Mouse (Mus musculus) frontal cortex, postnatal 10 days (tissue): ENCODE measurements around the gene Ttc28.
A peak's percentile ranks its signal among the peaks of the same experiment; 100 is the strongest.

Source experiments
- DNase-seq, 2 experiments: peaks; one replicate each; pipeline ENCODE4 v3.0.0; 2022; ENCODE audit warnings: low spot score in 2 of 2, mixed read lengths in 1 of 2

Gene Ttc28

DNA sequence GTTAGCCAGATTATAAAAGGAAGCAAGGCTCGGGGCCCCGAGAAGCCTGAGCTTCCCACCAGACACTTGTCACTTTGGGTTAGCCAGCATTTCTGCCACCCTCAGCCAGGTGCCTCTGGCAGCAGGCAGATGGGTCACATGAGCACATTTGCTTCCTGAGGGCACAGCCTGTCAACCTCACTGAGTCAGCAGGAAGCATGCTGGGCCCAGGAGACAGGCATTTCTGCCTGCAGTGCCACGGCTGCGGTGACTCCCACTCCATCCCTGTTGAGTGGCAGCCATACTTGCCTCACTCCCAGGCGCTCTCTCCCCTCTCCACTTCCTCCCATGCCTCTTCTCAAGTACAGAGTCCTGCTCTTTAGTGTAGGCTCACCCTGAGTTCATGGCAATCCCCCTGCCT lies 395.3 kb downstream of the Ttc28 start:
- no peak for DNase-seq

DNA sequence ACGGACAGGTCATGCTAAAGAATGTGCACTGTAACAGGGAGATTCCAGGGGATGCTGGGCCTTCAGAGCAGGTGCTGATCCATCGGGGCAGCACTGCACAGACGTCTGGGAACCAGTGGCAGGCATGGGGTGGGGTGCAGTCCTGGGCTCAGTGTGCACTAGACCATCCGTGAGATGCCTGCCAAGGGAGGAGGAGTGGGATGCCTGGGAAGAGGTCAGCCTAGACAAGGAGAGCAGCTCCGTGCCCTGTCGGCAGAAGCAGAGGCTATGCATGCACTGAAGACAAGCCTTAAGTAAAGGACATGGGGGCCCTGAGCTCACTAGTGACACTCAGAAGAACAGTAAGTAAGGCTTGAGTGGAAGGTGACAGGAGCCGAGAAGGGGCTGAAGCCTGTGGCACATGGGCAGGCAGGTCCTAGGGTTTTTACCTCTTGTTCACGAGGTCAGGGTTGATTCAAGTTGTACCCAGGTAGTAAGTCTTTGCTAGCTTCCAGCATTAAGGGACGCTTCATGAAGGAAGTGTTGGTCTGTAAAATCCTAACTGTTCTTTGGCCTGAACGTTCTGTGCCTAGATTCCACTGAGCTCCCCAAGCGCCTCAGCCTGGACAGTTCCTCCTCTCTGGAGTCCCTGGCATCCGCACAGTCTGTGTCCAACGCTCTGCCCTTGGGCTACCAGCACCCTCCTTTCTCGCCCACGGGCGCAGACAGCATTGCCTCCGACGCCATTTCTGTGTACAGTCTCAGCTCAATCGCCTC lies 405.0 kb downstream of the Ttc28 start:
- no peak for DNase-seq

DNA sequence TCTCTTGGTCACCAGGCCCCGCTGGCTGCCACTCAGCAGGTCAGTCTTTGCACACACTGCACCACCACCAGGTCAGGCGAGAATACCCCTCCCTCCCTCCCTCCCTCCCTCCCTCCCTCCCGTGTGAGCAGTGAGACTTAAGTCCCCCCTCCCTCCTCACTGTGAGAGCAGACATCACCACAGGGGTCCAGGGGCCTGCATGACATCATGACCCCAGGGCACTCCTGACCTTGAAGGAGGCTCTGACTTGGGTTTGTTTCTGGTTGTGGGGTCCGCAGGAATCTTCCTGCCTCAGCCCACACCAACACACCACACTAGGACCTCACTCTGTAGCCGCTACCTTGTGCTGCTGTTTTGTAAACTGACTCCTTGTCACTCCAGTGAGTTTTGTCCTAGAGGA lies 408.0 kb downstream of the Ttc28 start:
- DNase-seq, result no peak

- no peak for DNase-seq
Measured at GRCm38 (mm10) chr5:111288486-111288885, 408.9 kb downstream of the Ttc28 start.

- DNase-seq, result peak in 1 of 2 experiments; percentile 8
Measured at GRCm38 (mm10) chr5:111290071-111290470, 410.5 kb downstream of the Ttc28 start.

- peak; percentile 45 to 66 for DNase-seq
Measured at GRCm38 (mm10) chr5:111291639-111292038, 412.0 kb downstream of the Ttc28 start.

- DNase-seq, result no peak
Measured at GRCm38 (mm10) chr5:111297801-111298200, 418.2 kb downstream of the Ttc28 start.

GRCm38 (mm10) chr5:111298706-111299105 lies 419.1 kb downstream of the Ttc28 start:
- no peak for DNase-seq

DNA sequence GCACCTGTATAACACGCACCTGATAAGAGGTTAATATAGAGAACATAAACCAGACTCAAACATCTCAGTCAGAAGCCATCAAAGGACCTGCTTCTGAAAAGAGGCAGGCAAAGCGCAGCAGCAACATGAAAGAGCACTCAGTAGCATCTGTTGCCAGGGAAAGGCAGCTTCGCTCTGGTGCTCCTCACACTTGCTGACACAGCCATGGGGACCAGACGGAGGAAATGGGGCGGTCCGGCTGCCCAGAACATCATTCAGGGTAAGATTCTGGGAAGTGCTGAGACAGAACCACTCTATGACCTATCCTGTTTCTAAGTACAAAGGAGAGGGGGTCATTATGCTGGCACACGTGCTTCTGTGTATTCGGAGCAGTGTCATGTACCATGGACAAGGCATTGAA lies 421.2 kb downstream of the Ttc28 start:
- DNase-seq, result no peak

- DNase-seq, result no peak
Measured at GRCm38 (mm10) chr5:111301736-111302135, 422.1 kb downstream of the Ttc28 start.

- no peak for DNase-seq
Measured at GRCm38 (mm10) chr5:111304730-111305129, 425.1 kb downstream of the Ttc28 start.

- no peak for DNase-seq
Measured at GRCm38 (mm10) chr5:111310185-111310584, 430.6 kb downstream of the Ttc28 start.

GRCm38 (mm10) chr5:111313833-111314232 lies 434.2 kb downstream of the Ttc28 start:
- no peak for DNase-seq

DNA sequence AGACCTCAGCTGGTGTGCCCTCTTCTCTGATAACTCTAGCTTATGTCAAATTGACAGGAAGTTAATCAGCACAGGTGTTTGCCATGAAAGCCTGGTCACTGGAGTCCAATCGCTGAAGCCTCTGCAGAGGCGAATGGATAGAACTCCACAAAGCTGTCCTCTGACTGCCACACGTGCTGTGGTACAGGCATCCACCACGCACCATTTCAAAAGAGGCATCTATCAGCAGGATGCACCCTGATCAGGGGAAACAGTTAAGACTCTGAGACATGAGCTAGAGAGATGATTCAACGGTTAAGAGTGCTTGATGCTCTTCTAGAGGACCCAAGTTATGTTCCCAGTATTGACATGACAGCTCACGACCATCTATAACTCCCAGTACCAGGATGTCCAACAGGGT lies 435.5 kb downstream of the Ttc28 start:
- DNase-seq, result no peak

DNA sequence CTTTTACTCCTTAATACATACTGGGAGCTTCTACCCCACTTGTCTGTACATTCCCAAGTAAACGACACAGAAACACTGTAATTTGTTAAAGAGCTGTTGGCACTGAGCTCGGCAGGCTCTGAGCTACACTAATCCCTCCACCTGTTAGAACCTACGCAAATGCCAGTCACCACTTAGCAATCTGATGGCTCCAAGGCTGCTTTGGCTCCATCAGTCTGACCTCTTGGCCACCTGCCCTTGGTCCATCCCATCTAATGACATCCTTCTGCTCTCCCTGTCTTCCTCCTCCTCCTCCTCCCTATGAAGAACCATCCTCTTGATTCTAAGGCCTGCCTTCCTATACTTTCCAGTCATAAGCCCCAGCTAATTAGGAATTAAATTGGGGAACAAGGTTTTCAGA lies 437.9 kb downstream of the Ttc28 start:
- no peak for DNase-seq

- DNase-seq, result no peak
Measured at GRCm38 (mm10) chr5:111318946-111319345, 439.3 kb downstream of the Ttc28 start.

DNA sequence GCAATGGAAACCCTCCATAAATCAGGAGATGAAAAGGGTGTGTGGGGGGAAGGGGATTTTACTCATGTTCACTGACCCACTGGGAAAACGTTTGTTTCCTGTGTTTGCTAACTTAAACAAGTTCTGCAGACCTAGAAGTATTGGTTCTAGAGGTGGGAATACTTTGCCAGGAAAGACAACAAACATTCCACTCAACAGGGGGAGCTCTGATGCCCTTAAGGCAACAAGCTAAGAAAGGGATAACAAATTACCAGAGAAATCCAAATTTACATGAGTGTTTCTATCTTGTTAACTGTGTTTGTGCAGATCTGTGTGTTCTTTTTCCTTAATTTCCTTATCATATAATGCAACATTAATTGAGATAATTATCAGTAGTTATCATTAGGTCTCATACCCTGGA lies 446.2 kb downstream of the Ttc28 start:
- DNase-seq, result no peak

DNA sequence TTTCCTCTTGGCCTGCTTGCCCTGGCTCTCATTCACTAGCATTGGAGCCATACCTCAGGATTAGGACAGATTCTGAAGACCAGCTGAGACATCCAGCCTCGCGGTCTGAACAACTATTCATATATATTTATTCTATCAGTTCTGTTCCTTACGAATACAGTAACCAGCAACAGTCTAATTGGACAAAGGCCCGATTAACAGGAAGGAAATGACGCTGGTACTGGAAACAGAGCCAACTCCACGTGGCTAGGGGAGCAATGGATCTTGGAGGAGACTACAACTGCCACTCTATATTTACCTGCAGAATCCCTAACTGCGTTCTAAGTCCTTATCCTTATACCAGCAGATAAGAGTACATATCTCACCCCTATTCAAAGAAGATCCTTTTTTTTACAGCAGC lies 447.8 kb downstream of the Ttc28 start:
- no peak for DNase-seq

DNA sequence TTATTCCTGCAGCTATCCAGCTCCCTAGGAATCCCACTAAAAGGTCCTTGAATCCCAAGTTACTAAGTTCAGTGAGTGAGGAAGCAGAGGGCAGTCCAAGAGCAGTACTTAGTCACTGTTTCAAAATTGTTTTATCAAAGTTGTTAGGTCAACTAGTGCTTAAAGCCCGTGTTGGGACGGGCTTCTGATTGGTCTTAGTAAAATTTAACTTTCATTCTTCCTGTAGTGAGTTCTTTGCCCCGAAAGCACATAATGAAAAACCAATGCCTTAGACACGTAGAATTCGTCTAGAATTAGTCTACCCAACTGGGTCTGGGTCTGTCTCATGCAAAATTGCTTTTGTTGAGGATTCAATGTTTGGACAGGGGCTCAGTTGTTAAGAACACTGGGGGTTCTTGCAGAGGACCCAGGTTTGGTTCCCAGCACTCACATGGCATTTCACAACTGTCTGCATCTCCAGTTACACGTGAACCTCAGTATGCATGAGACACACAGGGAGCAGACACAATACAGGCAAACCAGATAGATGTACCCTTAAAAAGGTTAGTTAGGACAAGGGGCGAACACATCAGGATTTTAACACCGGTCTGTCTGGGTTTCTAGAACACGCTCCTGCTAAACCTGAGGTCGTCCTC lies 450.3 kb downstream of the Ttc28 start:
- no peak for DNase-seq

DNA sequence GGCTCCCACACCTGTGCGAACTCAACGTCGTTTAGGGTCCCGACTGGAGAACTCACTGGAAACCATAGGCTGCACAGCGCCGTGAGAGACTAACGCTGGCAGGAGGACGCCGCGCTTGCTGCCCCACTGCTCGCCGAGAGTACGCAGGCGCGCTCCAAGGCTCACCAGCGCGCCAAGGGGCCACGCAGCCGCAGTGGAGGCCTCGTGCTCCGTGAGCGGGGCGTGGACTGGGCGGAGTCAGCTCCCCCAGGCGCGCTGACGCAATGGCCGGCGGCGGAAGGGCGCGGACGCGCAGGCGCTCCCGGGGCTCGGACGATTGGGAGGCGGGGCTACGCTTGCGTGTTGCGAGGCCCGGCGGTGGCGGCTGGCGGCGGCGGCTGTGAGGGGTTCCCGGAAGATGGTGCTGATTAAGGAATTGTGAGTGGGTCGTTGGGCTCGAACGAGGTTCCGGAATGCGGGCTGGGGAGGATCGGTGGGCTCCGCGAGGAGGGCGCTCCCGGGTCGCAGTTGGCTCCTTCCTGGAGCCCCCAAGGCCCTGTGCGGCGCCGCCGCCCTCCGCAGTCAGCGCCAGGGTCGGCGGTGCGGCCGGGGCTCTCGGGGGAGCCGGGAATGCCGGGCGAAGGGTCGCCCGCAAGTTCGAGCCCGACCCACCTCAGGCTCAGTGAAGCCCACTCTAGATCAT lies 451.0 kb downstream of the Ttc28 start, which contains the start of gene Pitpnb:
Gene Pitpnb, plus strand, starts transcription at position 347 of the 682 bp plus-strand sequence.
- DNase-seq, result peak; percentile 96 to 99

DNA sequence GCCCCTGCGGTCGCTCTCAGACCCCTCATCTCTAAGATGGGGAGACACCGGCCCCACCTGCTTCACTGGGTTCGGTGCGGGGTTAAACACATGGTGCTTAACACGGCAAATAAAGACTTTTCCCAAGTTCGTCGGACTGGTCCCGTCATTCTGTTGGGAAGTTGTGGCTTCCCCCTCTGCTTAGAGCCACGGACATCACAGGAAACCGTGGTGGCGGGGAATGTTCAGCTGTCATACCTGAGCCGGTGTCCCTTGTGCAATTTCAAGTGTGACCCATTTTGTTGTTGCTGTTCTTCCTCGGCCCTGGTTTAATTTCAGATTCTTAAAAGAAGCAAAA lies 451.5 kb downstream of the Ttc28 start:
- no peak for DNase-seq

GRCm38 (mm10) chr5:111335939-111336691 lies 456.5 kb downstream of the Ttc28 start:
- no peak for DNase-seq
